Mouse (Mus musculus) heart, postnatal 10 days (tissue): ENCODE results near the gene Ntrk2. TPM values are rescaled to one million over a fixed set of nuclear protein-coding genes. Genes with fewer than 3 reads are reported as not detected.

Experiments
- DNase-seq, 2 experiments: peaks; one replicate each; pipeline ENCODE4 v3.0.0; 2021
- intact Hi-C: fragments of 180-260 bp; cut with DNase I; formaldehyde crosslinking; loops from one replicate; pipeline ENCODE4 v1.15.1; 2025
- total RNA-seq, 2 experiments: library from RNA; stranded (reverse); gene quantifications; 2 replicates each; pipeline ENCODE4 v1.2.3; 2021

Ntrk2 gene
- total RNA-seq, 2 experiments from 2014 or later = 2.1 to 3.5 TPM

- intact Hi-C loops = no loop called here
- no peak for DNase-seq
Measured at GRCm38 (mm10) chr13:58958171-58958904, 152.0 kb downstream of the Ntrk2 start.

GRCm38 (mm10) chr13:58960321-58960720 lies 154.0 kb downstream of the Ntrk2 start:
- intact Hi-C loops = no loop called here
- DNase-seq = no peak

GRCm38 (mm10) chr13:58964701-58965359 lies 158.5 kb downstream of the Ntrk2 start:
- intact Hi-C loops = no loop called here
- no peak for DNase-seq

GRCm38 (mm10) chr13:58965826-58966225 lies 159.5 kb downstream of the Ntrk2 start:
- no peak for DNase-seq
- intact Hi-C loops = no loop called here

GRCm38 (mm10) chr13:58966466-58966865 lies 160.1 kb downstream of the Ntrk2 start:
- no peak for DNase-seq
- intact Hi-C loops = no loop called here

GRCm38 (mm10) chr13:58968168-58968567 lies 161.8 kb downstream of the Ntrk2 start:
- peak; percentile 57 for DNase-seq
- intact Hi-C loops = no loop called here

- DNase-seq = no peak
- intact Hi-C loops = no loop called here
Measured at GRCm38 (mm10) chr13:58971449-58971903, 165.1 kb downstream of the Ntrk2 start.

- DNase-seq = no peak
- intact Hi-C loops = no loop called here
Measured at GRCm38 (mm10) chr13:58972511-58972910, 166.1 kb downstream of the Ntrk2 start.

GRCm38 (mm10) chr13:58996447-58996846 lies 190.1 kb downstream of the Ntrk2 start:
- intact Hi-C loops = no loop called here
- no peak for DNase-seq

- intact Hi-C loops = no loop called here
- no peak for DNase-seq
Measured at GRCm38 (mm10) chr13:58997763-58998162, 191.4 kb downstream of the Ntrk2 start.

- no peak for DNase-seq
- intact Hi-C loops = no loop called here
Measured at GRCm38 (mm10) chr13:58999373-59000053, 193.1 kb downstream of the Ntrk2 start.

GRCm38 (mm10) chr13:59002943-59003806 lies 196.8 kb downstream of the Ntrk2 start:
- no peak for DNase-seq
- intact Hi-C loops = no loop called here

- no peak for DNase-seq
- intact Hi-C loops = no loop called here
Measured at GRCm38 (mm10) chr13:59003807-59004173, 197.4 kb downstream of the Ntrk2 start.

GRCm38 (mm10) chr13:59004579-59004978 lies 198.2 kb downstream of the Ntrk2 start:
- intact Hi-C loops = no loop called here
- DNase-seq = no peak

GRCm38 (mm10) chr13:59009855-59010254 lies 203.5 kb downstream of the Ntrk2 start:
- no peak for DNase-seq
- intact Hi-C loops = no loop called here

- intact Hi-C loops = no loop called here
- no peak for DNase-seq
Measured at GRCm38 (mm10) chr13:59010893-59011529, 204.6 kb downstream of the Ntrk2 start.

- intact Hi-C loops = no loop called here
- DNase-seq = peak; percentile 74 to 83
Measured at GRCm38 (mm10) chr13:59011530-59011903, 205.1 kb downstream of the Ntrk2 start.

GRCm38 (mm10) chr13:59015360-59015759 lies 209.0 kb downstream of the Ntrk2 start:
- intact Hi-C loops = no loop called here
- no peak for DNase-seq

GRCm38 (mm10) chr13:59017121-59017520 lies 210.8 kb downstream of the Ntrk2 start:
- no peak for DNase-seq
- intact Hi-C loops = no loop called here
